Mouse (Mus musculus) testis, adult 2 months (tissue): ENCODE results near the gene Olfr862. TPM values are rescaled to one million over a fixed set of nuclear protein-coding genes. Genes with fewer than 3 reads are reported as not detected.

Experiments used
- H3K27ac ChIP-seq: fragments of 200-500 bp; 2 replicates; pipeline ENCODE4 v1.5.1; 2012; ENCODE audit warnings: low read depth, low read length; ENCODE audit not compliant: control insufficient read depth, insufficient read depth
- H3K27me3 ChIP-seq: fragments of 200-500 bp; 2 replicates; pipeline ENCODE4 v1.6.1; 2012; ENCODE audit warnings: mild to moderate bottlenecking, low read length, moderate library complexity; ENCODE audit not compliant: control insufficient read depth, insufficient read depth
- H3K36me3 ChIP-seq: fragments of 200-500 bp; 2 replicates; pipeline ENCODE4 v1.6.1; 2012; ENCODE audit warnings: mild to moderate bottlenecking, low read length; ENCODE audit not compliant: control insufficient read depth, insufficient read depth
- H3K4me1 ChIP-seq: fragments of 200-500 bp; 2 replicates; pipeline ENCODE4 v1.6.1; 2012; ENCODE audit warnings: low read length; ENCODE audit not compliant: control insufficient read depth, insufficient read depth
- H3K4me3 ChIP-seq: fragments of 200-500 bp; 2 replicates; pipeline ENCODE4 v1.5.1; 2012; ENCODE audit warnings: low read depth, mild to moderate bottlenecking, low read length, moderate library complexity, mixed read lengths; ENCODE audit not compliant: control insufficient read depth
- CTCF ChIP-seq: fragments of 200-500 bp; IDR thresholded peaks from 2 replicates; pipeline ENCODE4 v1.5.1; 2012; ENCODE audit warnings: low read depth, mild to moderate bottlenecking, inconsistent platforms, low read length, moderate library complexity; ENCODE audit not compliant: control insufficient read depth, insufficient read depth, insufficient replicate concordance
- POLR2A ChIP-seq: fragments of 200-500 bp; IDR thresholded peaks from 2 replicates; pipeline ENCODE4 v1.6.1; 2012; ENCODE audit warnings: low read depth, mild to moderate bottlenecking, inconsistent platforms, low read length, moderate library complexity; ENCODE audit not compliant: control insufficient read depth
- polyA plus RNA-seq: library from polyadenylated mRNA; depleted of rRNA; stranded (reverse); fragments of >200 nt; gene quantifications from 2 replicates; pipeline ENCODE4 v1.2.3, GENCODE M21; 2012; rRNA removed

Olfr862 gene
- polyA plus RNA-seq, result not detected in 2 replicates

GRCm38 (mm10) chr9:19887904-19888303, at the start of gene Olfr862:
Gene Olfr862, minus strand, starts transcription at chr9:19888004.
- no peak within 1 kb of the TSS for H3K4me3 ChIP-seq
- no peak for TF ChIP-seq CTCF
- TF ChIP-seq POLR2A, result no peak
- no peak within 1 kb of the TSS for H3K27ac ChIP-seq
- no peaks in the 10 kb centered on the region for H3K27me3 ChIP-seq
- no peaks in the 10 kb centered on the region for H3K4me1 ChIP-seq
- H3K36me3 ChIP-seq, result no peaks in the 10 kb centered on the region

GRCm38 (mm10) chr9:19916565-19916964, 28.8 kb upstream of the Olfr862 start, which contains the start of gene Olfr77:
Gene Olfr77, plus strand, starts transcription at chr9:19916865.
- no peak for TF ChIP-seq CTCF
- no peak for TF ChIP-seq POLR2A
- Histone ChIP-seq H3K4me1 (no peaks in the 10 kb centered on the region), H3K4me3 (no peak within 1 kb of the TSS), H3K36me3 (no peaks in the 10 kb centered on the region), H3K27ac (no peak within 1 kb of the TSS), H3K27me3 (no peaks in the 10 kb centered on the region)

- Histone ChIP-seq H3K4me3 (no peak overlapping the region), H3K36me3 (no peaks in the 10 kb centered on the region), H3K4me1 (no peaks in the 10 kb centered on the region), H3K27me3 (no peaks in the 10 kb centered on the region), H3K27ac (no peak overlapping the region)
- TF ChIP-seq CTCF (no peak), POLR2A (no peak)
Measured at GRCm38 (mm10) chr9:19911170-19911569, 23.4 kb upstream of the Olfr862 start.

- Histone ChIP-seq H3K27me3 (no peaks in the 10 kb centered on the region), H3K4me1 (no peaks in the 10 kb centered on the region), H3K36me3 (no peaks in the 10 kb centered on the region), H3K4me3 (no peak within 1 kb of the TSS), H3K27ac (no peak within 1 kb of the TSS)
- TF ChIP-seq POLR2A (no peak), CTCF (no peak)
Measured at GRCm38 (mm10) chr9:19849647-19850046, 38.2 kb downstream of the Olfr862 start, which contains the start of gene Olfr860. Gene Olfr860, minus strand, starts transcription at chr9:19849747.

Other genes starting within 250 kb of the Olfr862 start
- not detected in 2 replicates for gene Olfr857, start 178.6 kb downstream of the Olfr862 start, polyA plus RNA-seq
- not detected in 2 replicates for gene Olfr58, start 107.7 kb downstream of the Olfr862 start, polyA plus RNA-seq
- not detected in 2 replicates for gene Olfr859, start 83.1 kb downstream of the Olfr862 start, polyA plus RNA-seq
- gene Olfr860, start 38.3 kb downstream of the Olfr862 start, polyA plus RNA-seq, result not detected in 2 replicates
- not detected in 2 replicates for gene Olfr77, start 28.9 kb upstream of the Olfr862 start, polyA plus RNA-seq
- gene Olfr866, start 140.0 kb upstream of the Olfr862 start, polyA plus RNA-seq, result not detected in 2 replicates
- gene Olfr867, start 169.6 kb upstream of the Olfr862 start, polyA plus RNA-seq, result not detected in 2 replicates
- not detected in 2 replicates for gene Olfr868, start 210.6 kb upstream of the Olfr862 start, polyA plus RNA-seq
- not detected in 2 replicates for gene Olfr869, start 241.0 kb upstream of the Olfr862 start, polyA plus RNA-seq